Mouse (Mus musculus) spleen, adult 18-20 months (tissue): ENCODE measurements around the gene Dram1.
A peak's percentile ranks its signal among the peaks of the same experiment; 100 is the strongest.
"Not testable (repeated sequence)": the region's sequence is repeated elsewhere in the genome, so short reads cannot be mapped to it uniquely, and the experiment has no call there.

Source experiments
- DNase-seq, 2 experiments: peaks; one replicate each; pipeline ENCODE4 v3.0.0; 2022; ENCODE audit warnings: mixed read lengths in 2 of 2

Dram1 gene

DNA sequence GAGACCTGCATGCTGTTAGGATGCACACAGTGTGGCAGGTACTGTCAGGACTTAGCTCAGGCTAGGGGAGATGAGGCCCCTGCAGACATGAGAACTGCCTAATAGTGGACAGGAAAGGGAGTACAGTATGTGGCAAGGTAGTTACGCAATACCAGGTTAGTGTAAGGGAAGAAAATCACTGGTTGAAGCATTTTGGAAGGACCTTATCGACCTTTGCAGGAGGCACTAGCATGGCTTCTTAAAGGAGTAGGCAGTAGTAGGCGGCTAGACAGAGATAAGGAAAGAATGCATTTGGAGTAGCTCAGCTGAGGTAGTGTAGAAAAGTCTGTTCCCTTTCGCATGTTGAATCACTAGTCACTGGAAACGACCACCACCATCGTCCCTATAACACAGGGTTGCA is 6.9 kb upstream of the Dram1 start:
- DNase-seq = no peak

DNA sequence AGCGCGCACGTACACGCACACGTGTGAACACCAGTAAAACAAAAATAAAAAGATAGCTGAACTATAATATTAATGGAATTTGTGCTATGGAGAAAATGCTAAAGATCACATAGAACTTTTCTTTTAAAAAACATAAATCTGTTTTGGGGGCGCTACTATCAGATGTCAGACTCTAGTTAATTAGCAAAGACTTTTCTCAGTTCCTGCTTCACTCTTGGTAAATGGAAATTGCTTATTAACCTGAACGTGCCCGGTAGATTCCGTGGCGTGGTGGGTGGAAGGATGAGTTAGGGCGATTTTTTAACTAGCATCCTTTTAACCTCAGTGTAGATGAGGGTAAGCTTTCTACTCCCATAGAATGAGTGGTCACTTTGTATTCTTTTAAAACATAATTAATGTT is 6.4 kb upstream of the Dram1 start:
- no peak for DNase-seq

DNA sequence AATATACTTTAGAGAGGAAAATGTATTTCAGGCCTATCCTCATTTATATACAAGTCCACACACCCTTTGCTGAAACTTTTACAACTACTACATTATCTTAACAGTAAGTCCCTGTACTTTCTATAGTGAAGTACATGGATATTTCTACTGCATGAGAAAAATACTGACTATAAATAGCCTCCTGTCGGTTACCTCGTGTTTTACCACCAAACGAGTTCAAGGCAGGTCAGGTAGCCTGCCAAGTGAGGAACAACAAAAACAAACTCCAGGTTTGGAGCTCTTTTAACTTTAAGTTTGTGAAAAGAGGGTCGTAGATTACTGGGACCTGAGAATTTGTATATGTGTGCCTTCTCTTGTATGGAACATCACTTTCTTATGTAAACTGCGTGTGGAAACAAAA is 5.2 kb upstream of the Dram1 start:
- no peak for DNase-seq

DNA sequence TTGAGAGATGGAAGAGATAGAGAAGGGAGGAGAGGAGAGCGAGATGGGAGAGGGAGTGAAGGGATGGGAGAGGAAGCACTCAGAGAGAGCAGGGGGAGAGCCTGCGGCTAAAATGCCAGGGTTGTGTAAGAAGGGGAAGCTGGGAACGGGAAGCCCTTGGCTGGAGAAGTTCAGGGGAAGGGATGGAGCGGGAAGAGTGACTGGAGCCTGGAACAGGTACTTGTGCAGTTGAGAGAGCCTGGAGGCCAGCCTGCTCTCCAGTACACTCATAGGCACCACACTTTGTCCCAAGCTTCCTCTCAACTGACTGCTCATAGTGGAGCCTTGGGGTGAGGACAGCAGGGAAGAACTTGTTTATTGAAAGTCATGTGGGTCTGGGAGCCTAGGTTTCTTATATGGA is 4.6 kb upstream of the Dram1 start:
- DNase-seq = no peak

DNA sequence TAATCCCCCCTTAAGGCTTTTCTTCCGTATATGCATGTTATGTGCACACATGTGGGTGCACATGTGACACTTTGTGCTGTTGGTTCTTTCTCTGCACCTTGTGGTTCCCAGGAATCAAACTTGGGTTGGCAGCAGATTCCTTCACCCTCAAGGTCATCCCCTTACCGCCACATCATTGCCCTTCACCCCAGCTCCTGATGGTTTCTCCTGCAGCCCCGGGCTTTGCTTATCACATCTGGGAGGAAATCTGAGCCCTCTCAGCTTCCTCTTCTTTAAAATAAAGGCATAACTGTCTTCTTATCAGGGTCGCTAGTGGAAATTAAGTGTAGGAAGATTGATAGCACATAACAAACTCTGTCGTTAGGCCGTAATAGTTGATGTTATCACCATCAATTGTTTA is 3.1 kb upstream of the Dram1 start:
- DNase-seq = no peak

DNA sequence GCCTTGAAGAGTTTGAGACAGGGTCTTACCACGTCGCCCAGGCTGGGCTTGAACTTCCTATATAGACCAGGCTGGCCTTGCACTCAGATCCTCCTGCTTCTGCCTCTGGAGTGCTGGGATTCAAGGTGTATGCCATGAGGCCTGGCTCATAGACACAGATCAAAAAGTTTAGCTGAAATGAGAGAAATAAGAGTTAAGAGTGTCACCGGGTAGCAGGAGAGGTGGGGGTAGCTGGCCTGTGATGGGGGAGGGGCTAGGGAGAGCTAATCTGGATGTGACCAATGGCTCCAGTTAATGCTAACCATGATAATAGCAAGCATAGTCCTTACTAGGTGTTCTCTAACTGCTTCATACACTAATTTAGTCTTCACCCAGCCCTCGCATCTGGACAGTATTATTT is 2.4 kb upstream of the Dram1 start:
- no peak for DNase-seq

DNA sequence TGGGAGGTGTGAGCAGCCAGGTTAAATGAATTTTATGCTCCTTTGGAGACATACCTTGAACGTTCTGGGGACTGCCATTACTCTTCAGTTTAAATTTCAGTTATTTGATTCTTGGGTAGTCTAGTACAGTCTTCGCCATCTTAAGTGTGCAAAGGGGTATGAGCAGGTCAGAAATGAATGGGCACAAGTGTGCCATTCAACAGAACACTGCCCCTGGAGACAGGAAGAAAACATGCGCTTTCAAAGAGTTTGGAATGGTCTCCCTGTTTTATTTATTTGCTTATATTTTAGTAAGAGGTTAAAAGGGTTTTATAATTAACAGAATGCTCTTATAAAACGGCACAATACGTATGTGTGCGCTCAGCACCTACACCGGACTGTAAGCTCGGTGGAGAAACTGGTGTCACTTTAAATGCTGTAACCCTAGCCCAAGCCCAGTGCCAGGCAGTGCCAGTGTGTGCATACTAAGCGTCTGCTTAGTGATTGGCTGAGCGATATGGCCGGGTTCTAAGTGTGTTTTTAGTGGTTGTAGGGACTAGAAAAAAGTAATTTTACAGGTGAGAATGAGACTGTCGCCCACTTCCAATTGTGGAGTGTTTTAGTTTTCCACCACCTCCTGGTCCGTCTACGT is 1.7 kb upstream of the Dram1 start:
- no peak for DNase-seq

DNA sequence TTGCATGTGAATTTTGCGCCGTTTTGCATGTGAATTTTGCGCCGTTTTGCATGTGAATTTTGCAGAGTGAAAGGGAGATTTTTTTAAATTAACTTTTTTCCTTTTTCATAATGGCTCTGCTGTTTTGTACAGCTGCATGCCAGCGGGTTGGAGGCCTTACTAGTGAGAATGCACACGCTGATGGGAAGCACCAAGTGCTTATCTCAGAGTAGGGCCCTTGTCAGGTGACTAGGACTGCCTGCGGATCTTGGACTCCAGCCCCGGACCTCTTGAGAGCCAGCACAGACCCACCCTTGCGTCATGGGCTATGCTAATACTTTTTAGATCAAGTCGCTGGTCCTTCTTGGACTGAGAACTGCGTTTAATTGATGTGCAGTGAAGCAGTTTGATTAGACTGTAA is 1.1 kb upstream of the Dram1 start:
- DNase-seq = no peak

DNA sequence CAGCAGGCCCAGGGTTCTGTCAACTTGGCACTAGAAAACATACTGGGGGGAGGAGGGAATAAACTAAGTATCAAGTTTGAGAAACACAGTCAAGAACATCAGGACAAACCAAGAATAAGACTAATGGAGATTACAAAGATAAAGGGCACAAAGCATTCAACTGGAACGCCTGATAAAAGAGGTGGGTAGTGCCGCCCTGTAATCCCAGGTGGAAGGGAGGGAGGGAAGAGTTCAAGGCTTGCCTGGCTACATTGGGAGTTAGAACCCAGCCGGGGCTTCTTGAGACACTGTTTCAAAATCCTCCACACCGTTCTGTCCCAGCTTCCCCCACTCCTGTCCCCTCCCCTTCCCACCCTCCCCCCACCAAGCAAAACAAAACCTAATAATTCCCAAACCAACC is 1.2 kb downstream of the Dram1 start:
- no peak for DNase-seq

DNA sequence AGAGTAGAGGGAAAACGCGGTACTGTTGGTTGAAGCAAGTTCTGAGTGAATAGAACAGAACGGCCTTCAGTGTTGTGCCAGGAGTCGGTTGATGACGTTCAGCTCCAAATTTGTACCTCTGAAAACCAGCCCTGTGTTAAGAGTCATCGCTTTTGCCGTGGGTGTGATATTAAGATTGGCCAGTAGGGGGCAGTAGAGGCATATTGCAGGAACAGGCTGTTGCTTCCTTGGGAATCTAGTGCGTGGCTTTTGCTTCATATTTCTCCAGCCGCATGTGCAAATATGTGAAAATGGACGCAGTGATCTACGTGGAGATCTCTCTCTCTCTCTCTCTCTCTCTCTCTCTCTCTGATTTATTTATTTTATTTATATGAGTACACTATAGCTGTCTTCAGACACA is 2.1 kb downstream of the Dram1 start:
- DNase-seq = peak; percentile 59 to 84

DNA sequence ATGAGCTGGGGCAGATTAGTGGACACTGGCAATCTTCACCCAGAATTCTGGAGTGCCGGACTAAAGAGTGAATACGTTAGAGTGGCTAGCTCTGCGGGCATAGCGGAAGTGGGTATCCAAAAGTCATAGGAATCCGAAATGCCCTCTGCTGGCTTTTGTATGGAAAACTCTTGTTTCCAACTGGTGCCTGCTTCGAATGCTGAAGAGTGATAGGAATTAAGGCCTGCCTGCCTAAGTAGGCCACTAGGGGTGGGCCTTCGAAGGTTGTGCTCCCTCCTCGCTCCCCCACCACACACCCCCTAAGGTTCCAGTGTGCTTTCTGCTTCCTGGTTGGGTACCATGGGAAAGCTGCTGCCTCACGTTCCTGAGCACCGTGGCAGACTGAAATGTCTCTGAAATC is 3.9 kb downstream of the Dram1 start:
- DNase-seq = no peak

DNA sequence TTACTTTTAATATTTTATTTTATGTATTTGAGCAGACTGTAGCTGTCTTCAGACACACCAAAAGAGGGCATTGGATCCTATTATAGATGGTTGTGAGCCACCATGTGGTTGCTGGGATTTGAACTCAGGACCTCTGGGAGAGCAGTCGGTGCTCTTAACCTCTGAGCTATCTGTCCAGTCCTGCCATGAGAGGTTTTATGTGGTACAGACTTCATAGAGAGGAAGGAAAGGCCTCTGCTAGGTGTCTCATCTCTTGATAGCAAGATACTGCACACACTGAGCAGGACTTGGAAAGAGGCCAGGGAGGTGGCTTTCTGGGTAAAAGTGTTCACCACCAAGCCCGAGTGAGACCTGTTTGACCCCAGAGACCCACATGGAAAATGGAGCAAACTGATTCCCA is 5.9 kb downstream of the Dram1 start:
- not testable (repeated sequence) for DNase-seq

DNA sequence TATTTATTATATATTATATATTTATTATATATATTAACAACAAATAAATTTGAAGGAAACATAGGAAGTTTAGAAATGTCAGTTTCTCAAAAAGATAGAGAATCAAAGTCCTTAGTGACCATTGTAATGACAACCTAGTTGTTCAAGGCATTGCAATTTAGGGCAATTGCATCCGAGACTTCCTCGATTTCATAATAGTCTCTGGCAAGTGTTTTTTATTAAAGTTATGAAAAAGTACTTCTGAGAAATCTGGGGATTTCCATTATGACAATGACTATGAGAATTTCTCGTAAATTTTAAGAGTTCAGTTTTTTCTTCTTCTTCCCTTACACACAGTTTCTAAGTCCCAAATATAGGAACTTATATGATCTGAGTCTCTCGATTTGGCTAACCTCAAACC is 6.4 kb downstream of the Dram1 start:
- DNase-seq = no peak

DNA sequence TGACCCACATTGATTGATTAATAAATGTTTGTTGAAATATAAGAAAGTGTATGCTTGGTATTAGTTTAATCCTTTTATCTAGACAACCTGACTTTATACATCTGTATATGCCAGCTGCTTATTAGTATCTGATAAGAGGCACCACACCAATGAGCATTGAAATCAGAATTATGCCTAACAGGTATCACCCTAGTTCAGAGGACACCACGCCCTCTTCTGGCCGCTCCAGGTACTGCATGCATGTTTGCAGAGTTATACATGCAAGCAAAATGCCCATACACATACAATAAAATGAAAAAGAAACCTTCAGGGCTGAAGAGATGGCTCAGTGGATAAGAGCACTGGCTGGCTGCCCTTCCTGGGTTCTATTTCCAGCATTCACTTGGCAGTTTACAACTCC is 7.1 kb downstream of the Dram1 start:
- no peak for DNase-seq

DNA sequence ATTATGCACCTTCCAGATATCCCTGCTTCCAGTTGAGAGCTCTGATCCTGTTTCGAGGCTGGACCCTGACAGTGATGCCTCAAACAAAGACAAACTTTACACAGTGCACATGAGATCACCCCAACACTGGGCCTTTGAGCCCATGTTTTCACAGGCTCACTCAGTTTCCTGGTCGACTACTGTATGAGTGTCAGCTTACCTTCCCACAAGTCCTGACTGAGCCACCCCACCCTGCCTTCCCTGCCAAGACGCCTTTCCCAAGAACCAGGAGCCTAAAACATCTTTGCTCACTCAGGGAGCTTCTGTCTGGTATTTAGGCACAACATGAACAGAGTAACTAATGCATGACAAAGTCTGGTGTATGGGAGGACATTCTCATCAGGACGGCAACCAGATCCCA is 9.6 kb downstream of the Dram1 start:
- DNase-seq = no peak

DNA sequence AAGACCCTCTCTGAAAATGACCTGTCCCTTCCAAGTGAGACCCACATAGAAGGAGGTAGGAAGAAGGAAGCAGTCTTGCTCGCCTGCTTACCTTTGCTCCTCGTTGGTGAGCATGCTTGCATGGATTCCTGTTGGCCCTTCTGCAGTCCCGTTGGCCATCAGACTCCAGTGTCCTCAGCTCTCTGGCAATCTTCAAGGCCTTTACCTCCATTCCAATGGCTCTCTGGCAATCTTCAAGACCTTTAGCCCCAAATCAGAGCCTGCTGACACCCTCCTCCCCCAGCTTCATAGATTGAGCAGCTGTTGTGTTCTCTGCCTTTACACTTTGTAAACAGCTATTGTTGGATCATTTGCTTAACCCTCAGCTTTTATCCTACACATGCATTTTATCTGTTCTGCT is 14.7 kb downstream of the Dram1 start:
- DNase-seq = no peak

DNA sequence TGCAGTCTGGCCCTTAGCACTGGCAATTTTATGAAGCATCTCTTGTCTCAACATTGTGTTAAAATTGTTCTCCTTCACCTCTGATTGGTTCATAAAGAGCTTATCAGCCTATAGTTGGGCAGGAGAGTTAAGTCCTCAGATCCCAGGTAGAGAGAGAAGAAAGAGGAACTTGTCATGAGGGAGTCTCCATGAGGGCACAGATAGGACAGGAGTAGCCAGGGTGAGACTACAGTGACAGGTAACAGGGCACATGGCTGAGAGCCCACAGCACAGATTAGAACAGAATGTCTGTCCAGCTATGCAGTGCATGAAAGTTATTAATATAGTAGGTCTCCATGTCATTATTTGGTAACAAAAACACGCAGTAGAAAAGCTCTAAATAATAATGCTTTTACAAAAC is 16.7 kb downstream of the Dram1 start:
- no peak for DNase-seq

DNA sequence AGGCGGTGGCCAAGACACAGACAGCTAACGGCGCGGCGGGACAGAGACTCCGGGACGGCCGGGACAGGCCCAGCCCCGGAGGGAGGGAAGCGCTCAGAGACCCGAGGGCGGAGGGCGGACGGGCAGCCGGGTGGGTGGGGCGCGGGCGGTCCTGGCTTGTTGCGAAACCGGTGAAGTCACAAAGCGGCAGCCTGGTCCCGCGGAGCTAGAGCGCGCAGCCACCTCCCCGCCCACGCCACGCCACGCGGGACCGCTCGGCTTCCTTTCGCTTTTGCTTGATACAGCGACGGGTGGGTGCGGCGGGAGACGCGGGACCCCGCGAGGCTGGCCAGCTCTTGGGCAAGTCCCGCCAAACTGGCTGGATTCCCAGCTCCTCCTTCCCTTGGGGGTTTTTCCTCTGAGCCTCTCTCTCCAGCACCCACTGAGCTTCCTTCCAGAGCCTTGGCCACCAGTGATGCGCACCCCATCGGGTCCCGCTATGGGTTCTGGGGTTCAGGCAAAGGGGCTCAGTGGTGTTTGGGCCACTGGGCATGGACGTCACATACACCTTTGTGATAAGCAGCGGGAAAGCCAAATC is 21.8 kb downstream of the Dram1 start:
- peak; percentile 45 to 67 for DNase-seq

DNA sequence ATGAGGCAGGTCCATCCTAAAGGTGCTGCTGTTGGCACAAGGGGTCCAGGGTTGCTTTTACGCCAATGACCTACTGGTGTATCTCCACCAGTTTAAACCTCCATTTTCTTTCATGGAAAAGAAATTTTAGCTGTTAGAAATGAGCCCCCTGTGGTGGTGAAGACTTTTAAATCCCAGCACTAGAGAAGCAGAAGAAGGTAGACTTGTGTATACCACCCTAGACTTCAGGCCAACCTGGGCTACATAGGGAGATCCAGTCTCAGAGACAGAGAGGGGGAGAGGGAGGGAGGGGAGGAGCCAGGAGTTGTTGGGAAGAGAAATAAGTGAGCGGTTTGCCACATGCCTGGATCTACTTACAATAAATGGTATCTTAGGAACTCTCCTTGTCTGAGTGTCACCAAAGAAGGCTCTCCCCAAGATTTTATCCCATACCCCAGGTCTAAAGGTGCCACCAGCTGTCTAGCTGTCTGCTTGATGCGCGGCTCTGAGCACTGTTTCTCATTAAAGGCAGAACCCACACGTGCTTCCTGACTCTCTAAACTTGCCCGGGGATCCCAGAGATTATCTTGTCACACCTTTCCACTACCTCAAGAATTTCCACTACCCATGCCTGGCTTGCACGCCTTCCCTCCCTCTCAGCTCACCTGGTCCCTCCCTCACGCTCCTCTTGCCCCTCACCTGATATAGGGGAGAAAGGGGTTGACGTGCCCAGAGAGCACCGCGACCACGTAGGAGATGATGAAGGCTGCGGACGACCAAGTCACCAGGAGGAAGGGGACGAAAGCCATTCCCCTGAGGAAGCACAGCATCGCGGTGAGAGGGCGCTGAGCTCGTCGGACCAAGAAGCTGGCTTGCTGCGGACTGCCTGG is 22.5 kb downstream of the Dram1 start:
- DNase-seq = peak in 1 of 2 experiments; percentile 22

DNA sequence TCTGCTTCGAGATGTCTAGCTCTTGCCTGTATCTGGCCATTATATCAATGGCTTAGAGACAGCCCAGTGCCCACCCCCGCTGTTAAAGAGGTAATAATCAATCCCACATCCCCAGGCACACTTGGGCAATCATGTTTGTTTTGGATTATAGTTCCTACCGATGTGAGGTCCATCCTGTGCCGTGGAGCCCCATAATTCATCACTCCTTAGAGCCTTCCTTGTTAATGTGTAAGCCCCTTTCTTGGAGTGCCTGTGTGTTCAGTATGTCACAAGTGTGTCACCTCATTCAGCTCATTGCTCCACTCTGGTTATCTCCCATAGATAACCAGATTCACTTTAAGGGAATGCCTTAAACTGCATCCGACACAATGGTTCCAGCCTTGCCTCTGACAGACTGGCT is 24.3 kb downstream of the Dram1 start:
- DNase-seq = no peak

DNA sequence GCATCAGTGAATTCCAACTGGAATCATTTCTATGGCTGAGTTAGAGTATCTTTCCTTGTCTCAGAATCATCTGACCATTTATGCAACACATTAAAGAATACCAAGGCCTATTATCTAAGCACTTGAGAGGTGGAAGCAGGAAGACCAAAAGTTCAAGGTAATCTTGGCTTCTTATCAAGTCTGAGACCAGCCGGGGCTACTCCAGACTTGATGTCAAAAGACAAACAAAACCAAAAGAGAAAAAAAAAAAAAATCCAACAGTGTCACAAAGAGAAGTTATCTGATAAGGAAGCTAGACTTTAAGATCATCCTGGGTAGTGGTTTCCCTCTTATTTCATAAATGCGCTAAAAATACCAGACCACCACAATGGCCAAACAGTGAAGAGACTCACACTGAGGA is 26.3 kb downstream of the Dram1 start:
- DNase-seq = no peak

DNA sequence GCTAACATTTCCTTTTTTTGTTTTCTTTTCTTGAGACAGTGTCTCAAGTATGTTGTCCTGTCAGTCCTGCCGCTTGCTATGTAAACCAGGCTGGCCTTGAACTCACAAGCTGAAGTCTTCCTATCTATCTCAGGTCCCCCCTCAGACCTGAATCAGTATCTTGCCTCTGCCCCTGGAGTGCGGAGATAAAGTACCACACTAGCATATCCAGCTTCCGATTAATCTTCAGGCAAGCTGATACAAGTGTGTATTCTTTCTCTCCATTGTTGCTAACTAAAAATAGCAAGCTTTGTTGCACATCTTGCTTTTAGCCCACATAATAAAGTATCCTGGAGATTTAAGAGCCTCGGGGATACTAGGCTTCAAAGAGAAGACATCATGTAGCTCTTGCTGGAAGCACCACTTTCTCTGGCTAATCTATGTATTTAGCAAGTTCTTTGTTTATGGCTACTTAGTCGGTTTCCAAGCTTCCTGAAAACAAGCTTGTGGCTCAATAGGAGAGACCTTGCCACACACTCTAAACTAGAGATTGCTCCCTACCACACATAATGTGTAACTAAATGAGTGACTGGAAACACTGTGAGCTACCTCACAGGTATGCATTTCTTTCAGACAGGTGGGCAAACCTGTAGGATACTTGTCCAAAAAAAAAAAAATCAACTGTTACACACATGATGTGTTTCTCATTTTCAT is 27.3 kb downstream of the Dram1 start:
- DNase-seq = no peak

DNA sequence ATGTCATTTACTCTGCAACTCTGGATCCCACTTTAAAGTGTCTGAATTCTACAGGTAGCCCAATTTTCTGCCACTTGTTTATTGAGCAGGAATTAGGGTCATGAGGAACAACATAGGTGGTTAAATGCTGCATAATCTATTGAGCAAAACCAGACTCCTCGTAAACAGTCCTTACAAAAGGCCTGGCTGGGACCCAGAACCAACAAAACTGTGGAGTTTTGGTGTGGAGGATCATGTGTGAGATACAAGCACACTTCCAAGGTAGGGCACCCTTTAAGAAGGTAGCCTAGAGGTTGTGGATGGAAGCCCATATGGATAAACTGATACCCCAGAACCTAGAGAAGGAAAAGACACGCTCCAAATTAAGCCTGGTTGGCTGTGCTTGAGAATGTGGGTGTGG is 28.2 kb downstream of the Dram1 start:
- DNase-seq = no peak

DNA sequence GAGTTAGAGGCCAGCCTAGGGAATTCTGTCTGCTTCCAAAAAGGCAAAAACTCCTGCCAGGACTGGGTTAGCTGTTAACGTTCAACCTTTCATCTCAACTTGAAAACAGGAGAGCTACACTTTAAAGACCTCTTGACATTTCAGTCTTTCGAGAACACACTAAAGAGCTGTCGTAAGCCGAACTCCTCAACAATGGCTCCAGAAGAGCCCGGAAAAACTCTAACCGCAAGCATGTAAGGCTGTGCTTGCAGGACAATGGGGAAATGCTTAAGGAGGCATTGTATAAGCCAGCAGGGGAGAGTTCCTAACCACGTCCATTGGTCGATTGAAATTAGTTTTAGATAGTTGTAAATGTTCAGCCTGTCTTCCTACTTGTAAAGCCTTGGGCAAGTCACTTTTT is 29.1 kb downstream of the Dram1 start:
- no peak for DNase-seq
